Mouse (Mus musculus) Muller cell, postnatal 12 days (primary cell): ENCODE data around the gene Lrrc15.
A peak's percentile ranks its signal among the peaks of the same experiment; 100 is the strongest.

Experiments
- DNase-seq: peaks from one replicate; pipeline ENCODE4 v3.0.0-alpha.2; 2015; ENCODE audit errors: inconsistent ontology term

Gene Lrrc15

GRCm38 (mm10) chr16:30278406-30278805 lies 4.7 kb downstream of the Lrrc15 start:
- DNase-seq = no peak

GRCm38 (mm10) chr16:30275558-30276340 lies 7.3 kb downstream of the Lrrc15 start:
- DNase-seq = no peak

- no peak for DNase-seq
Measured at GRCm38 (mm10) chr16:30273065-30273464, 10.0 kb downstream of the Lrrc15 start.

GRCm38 (mm10) chr16:30271941-30272595 lies 11.0 kb downstream of the Lrrc15 start:
- no peak for DNase-seq

GRCm38 (mm10) chr16:30271223-30271761 lies 11.8 kb downstream of the Lrrc15 start:
- DNase-seq = peak; percentile 33

GRCm38 (mm10) chr16:30267359-30267758 lies 15.7 kb downstream of the Lrrc15 start, which contains the start of gene Cpn2:
Gene Cpn2, minus strand, starts transcription at chr16:30267499.
- DNase-seq = no peak

GRCm38 (mm10) chr16:30266561-30266960 lies 16.5 kb downstream of the Lrrc15 start:
- no peak for DNase-seq

GRCm38 (mm10) chr16:30265611-30266010 lies 17.4 kb downstream of the Lrrc15 start:
- DNase-seq = no peak

- DNase-seq = no peak
Measured at GRCm38 (mm10) chr16:30263156-30263555, 19.9 kb downstream of the Lrrc15 start.

- DNase-seq = peak; percentile 36
Measured at GRCm38 (mm10) chr16:30262664-30263063, 20.4 kb downstream of the Lrrc15 start.

- no peak for DNase-seq
Measured at GRCm38 (mm10) chr16:30262157-30262556, 20.9 kb downstream of the Lrrc15 start.

GRCm38 (mm10) chr16:30261341-30261740 lies 21.7 kb downstream of the Lrrc15 start:
- no peak for DNase-seq

- DNase-seq = no peak
Measured at GRCm38 (mm10) chr16:30260012-30260635, 22.9 kb downstream of the Lrrc15 start.

- no peak for DNase-seq
Measured at GRCm38 (mm10) chr16:30259444-30259843, 23.6 kb downstream of the Lrrc15 start.

GRCm38 (mm10) chr16:30258441-30258840 lies 24.6 kb downstream of the Lrrc15 start:
- DNase-seq = no peak

GRCm38 (mm10) chr16:30257718-30258117 lies 25.3 kb downstream of the Lrrc15 start:
- DNase-seq = no peak

GRCm38 (mm10) chr16:30255061-30255460 lies 28.0 kb downstream of the Lrrc15 start:
- no peak for DNase-seq

- DNase-seq = no peak
Measured at GRCm38 (mm10) chr16:30253900-30254299, 29.2 kb downstream of the Lrrc15 start.

GRCm38 (mm10) chr16:30253374-30253773 lies 29.7 kb downstream of the Lrrc15 start:
- DNase-seq = no peak

- peak; percentile 78 for DNase-seq
Measured at GRCm38 (mm10) chr16:30252003-30252418, 31.0 kb downstream of the Lrrc15 start.

- DNase-seq = no peak
Measured at GRCm38 (mm10) chr16:30244037-30244700, 38.9 kb downstream of the Lrrc15 start.

- no peak for DNase-seq
Measured at GRCm38 (mm10) chr16:30241623-30242022, 41.4 kb downstream of the Lrrc15 start.
